Mouse (Mus musculus) spleen, embryonic (tissue): ENCODE measurements around the gene Frmd5.
"Not testable (repeated sequence)": the region's sequence is repeated elsewhere in the genome, so short reads cannot be mapped to it uniquely, and the experiment has no call there.

ENCODE experiments used
- CTCF ChIA-PET: fragments of 350-600 bp; sonication (Branson Sonifier 250); formaldehyde crosslinking; loops from one replicate; lab custom pipeline; 2022; lab: Charles Lee

Gene Frmd5

GRCm38 (mm10) chr2:121806959-121807653, at the start of gene Frmd5:
TSS of gene Frmd5 (minus strand) at chr2:121807087.
- CTCF ChIA-PET, result no interaction called here

- CTCF ChIA-PET, result no interaction called here
These were observed 47.1 kb upstream of the Frmd5 start for GRCm38 (mm10) chr2:121853974-121854373.

GRCm38 (mm10) chr2:121852045-121852444, 45.2 kb upstream of the Frmd5 start:
- CTCF ChIA-PET, result no interaction called here

GRCm38 (mm10) chr2:121846050-121846449, 39.2 kb upstream of the Frmd5 start:
- CTCF ChIA-PET, result interaction anchor here (0.8 kb wide), 1 partner anchor 791 kb away, joined by 3 read pairs; the partner anchor contains the start of gene AA467197

GRCm38 (mm10) chr2:121842249-121842648, 35.4 kb upstream of the Frmd5 start:
- CTCF ChIA-PET, result no interaction called here

GRCm38 (mm10) chr2:121841453-121841852, 34.6 kb upstream of the Frmd5 start:
- CTCF ChIA-PET, result no interaction called here

- CTCF ChIA-PET, result interaction anchor here (0.8 to 1.1 kb wide), 2 partner anchors 113 to 180 kb away, joined by 4 to 5 read pairs; no protein-coding TSS in a partner anchor
These were observed 28.0 kb upstream of the Frmd5 start for GRCm38 (mm10) chr2:121834926-121835325.

- CTCF ChIA-PET, result interaction anchor here (0.7 kb wide), 1 partner anchor 44 kb away, joined by 10 read pairs; no protein-coding TSS in a partner anchor
These were observed 25.6 kb upstream of the Frmd5 start for GRCm38 (mm10) chr2:121832484-121832894.

GRCm38 (mm10) chr2:121828411-121828810, 21.5 kb upstream of the Frmd5 start:
- CTCF ChIA-PET, result no interaction called here

GRCm38 (mm10) chr2:121826189-121826588, 19.3 kb upstream of the Frmd5 start:
- CTCF ChIA-PET, result interaction anchor here (0.7 kb wide), 1 partner anchor 988 kb away, joined by 15 read pairs; no protein-coding TSS in a partner anchor

- CTCF ChIA-PET, result no interaction called here
These were observed 17.8 kb upstream of the Frmd5 start for GRCm38 (mm10) chr2:121824653-121825052.

- CTCF ChIA-PET, result no interaction called here
These were observed 14.9 kb upstream of the Frmd5 start for GRCm38 (mm10) chr2:121821787-121822186.

GRCm38 (mm10) chr2:121810876-121811275, 4.0 kb upstream of the Frmd5 start:
- CTCF ChIA-PET, result not testable (repeated sequence)

- CTCF ChIA-PET, result no interaction called here
These were observed 2.2 kb upstream of the Frmd5 start for GRCm38 (mm10) chr2:121809126-121809525.

- CTCF ChIA-PET, result interaction anchor here (0.5 kb wide), 1 partner anchor 264 kb away, joined by 8 read pairs; no protein-coding TSS in a partner anchor
These were observed 530 bp downstream of the Frmd5 start for GRCm38 (mm10) chr2:121806171-121806943.

GRCm38 (mm10) chr2:121799051-121799450, 7.8 kb downstream of the Frmd5 start:
- CTCF ChIA-PET, result no interaction called here

- CTCF ChIA-PET, result no interaction called here
These were observed 10.9 kb downstream of the Frmd5 start for GRCm38 (mm10) chr2:121795995-121796394.

- CTCF ChIA-PET, result no interaction called here
These were observed 17.1 kb downstream of the Frmd5 start for GRCm38 (mm10) chr2:121789777-121790176.

- CTCF ChIA-PET, result interaction anchor here (0.6 kb wide), 1 partner anchor 44 kb away, joined by 10 read pairs; no protein-coding TSS in a partner anchor
These were observed 18.5 kb downstream of the Frmd5 start for GRCm38 (mm10) chr2:121788415-121788814.

GRCm38 (mm10) chr2:121787767-121788166, 19.1 kb downstream of the Frmd5 start:
- CTCF ChIA-PET, result interaction anchor here (0.6 kb wide), 1 partner anchor 45 kb away, joined by 10 read pairs; no protein-coding TSS in a partner anchor

- CTCF ChIA-PET, result no interaction called here
These were observed 19.6 kb downstream of the Frmd5 start for GRCm38 (mm10) chr2:121787271-121787670.

- CTCF ChIA-PET, result no interaction called here
These were observed 30.7 kb downstream of the Frmd5 start for GRCm38 (mm10) chr2:121776219-121776618.
